Mouse (Mus musculus) neutrophil, adult 5-6 weeks (primary cell): ENCODE results near the gene Polr2l. TPM values are rescaled to one million over a fixed set of nuclear protein-coding genes. Genes with fewer than 3 reads are reported as not detected.

Source experiments
- total RNA-seq: library from RNA; stranded (forward); fragments of 200-1000 nt; gene quantifications from 2 replicates; pipeline ENCODE4 v1.2.3, GENCODE M21; 2017

The Polr2l gene
- total RNA-seq, 1 experiment from 2014 or later: 10.5 TPM

Other genes starting within 250 kb of the Polr2l start
- 82.6 and 97.8 TPM in 2 replicates for gene Phrf1, start 246.3 kb downstream of the Polr2l start, total RNA-seq
- gene Irf7, start 208.7 kb downstream of the Polr2l start, total RNA-seq: 122 and 134 TPM in 2 replicates
- not detected in 2 replicates for gene Cdhr5, start 198.3 kb downstream of the Polr2l start, total RNA-seq
- gene Sct, start 196.0 kb downstream of the Polr2l start, total RNA-seq: not detected in 2 replicates
- gene Drd4, start 183.1 kb downstream of the Polr2l start, total RNA-seq: not detected in 2 replicates
- gene Deaf1, start 147.4 kb downstream of the Polr2l start, total RNA-seq: 23.2 and 27.9 TPM in 2 replicates
- gene Tmem80, start 147.4 kb downstream of the Polr2l start, total RNA-seq: 24.2 and 24.7 TPM in 2 replicates
- gene Eps8l2, start 136.3 kb downstream of the Polr2l start, total RNA-seq: 3.1 and 7.9 TPM in 2 replicates
- gene Taldo1, start 82.9 kb downstream of the Polr2l start, total RNA-seq: 1,594 and 1,707 TPM in 2 replicates
- gene Gatd1, start 61.0 kb downstream of the Polr2l start, total RNA-seq: 16.8 and 21.9 TPM in 2 replicates
- gene Cend1, start 45.6 kb downstream of the Polr2l start, total RNA-seq: 0.25 TPM in 1 of 2 replicates, not detected in the other
- gene Slc25a22, start 37.2 kb downstream of the Polr2l start, total RNA-seq: 4.9 and 9.7 TPM in 2 replicates
- gene Pidd1, start 31.1 kb downstream of the Polr2l start, total RNA-seq: 2.9 and 6.5 TPM in 2 replicates
- 2,224 and 3,167 TPM in 2 replicates for gene Rplp2, start 27.8 kb downstream of the Polr2l start, total RNA-seq
- gene Pnpla2, start 19.9 kb downstream of the Polr2l start, total RNA-seq: 74.4 and 78.7 TPM in 2 replicates
- gene Cracr2b, start 14.0 kb downstream of the Polr2l start, total RNA-seq: 2.8 and 3.2 TPM in 2 replicates
- gene Cd151, start 7.7 kb downstream of the Polr2l start, total RNA-seq: 29.8 and 31.1 TPM in 2 replicates
- gene Tspan4, start 108 bp upstream of the Polr2l start, total RNA-seq: not detected in 2 replicates
- gene Chid1, start 64.7 kb upstream of the Polr2l start, total RNA-seq: 9.9 and 10.4 TPM in 2 replicates
- 32.4 and 35.7 TPM in 2 replicates for gene Ap2a2, start 87.0 kb upstream of the Polr2l start, total RNA-seq
- gene Muc6, start 180.2 kb upstream of the Polr2l start, total RNA-seq: not detected in 2 replicates
- gene Muc2, start 215.2 kb upstream of the Polr2l start, total RNA-seq: not detected in 2 replicates